Mouse (Mus musculus) Muller cell, postnatal 12 days (primary cell): ENCODE results near the gene Cd82.

Source experiments
- DNase-seq: peaks from one replicate; pipeline ENCODE4 v3.0.0-alpha.2; 2015; ENCODE audit errors: inconsistent ontology term

Gene Cd82

GRCm38 (mm10) chr2:93462760-93463159, at the start of gene Cd82:
Gene Cd82 (minus strand): TSS chr2:93463140.
- peak; percentile 88 for DNase-seq

GRCm38 (mm10) chr2:93512130-93512529, 49.2 kb upstream of the Cd82 start:
- peak; percentile 73 for DNase-seq

GRCm38 (mm10) chr2:93510839-93511238, 47.9 kb upstream of the Cd82 start:
- peak; percentile 30 for DNase-seq

GRCm38 (mm10) chr2:93509777-93510750, 47.1 kb upstream of the Cd82 start:
- DNase-seq = peak; percentile 39

- no peak for DNase-seq
These were observed 42.2 kb upstream of the Cd82 start for GRCm38 (mm10) chr2:93505091-93505490.

GRCm38 (mm10) chr2:93503353-93503752, 40.4 kb upstream of the Cd82 start:
- DNase-seq = no peak

GRCm38 (mm10) chr2:93501303-93501702, 38.4 kb upstream of the Cd82 start:
- no peak for DNase-seq

- no peak for DNase-seq
These were observed 34.3 kb upstream of the Cd82 start for GRCm38 (mm10) chr2:93497221-93497620.

GRCm38 (mm10) chr2:93495170-93495569, 32.2 kb upstream of the Cd82 start:
- no peak for DNase-seq

GRCm38 (mm10) chr2:93493541-93493940, 30.6 kb upstream of the Cd82 start:
- no peak for DNase-seq

GRCm38 (mm10) chr2:93490516-93490915, 27.6 kb upstream of the Cd82 start:
- no peak for DNase-seq

- no peak for DNase-seq
These were observed 26.1 kb upstream of the Cd82 start for GRCm38 (mm10) chr2:93488911-93489587.

- DNase-seq = no peak
These were observed 22.5 kb upstream of the Cd82 start for GRCm38 (mm10) chr2:93485459-93485858.

GRCm38 (mm10) chr2:93482036-93482644, 19.2 kb upstream of the Cd82 start:
- no peak for DNase-seq

GRCm38 (mm10) chr2:93478744-93479143, 15.8 kb upstream of the Cd82 start:
- DNase-seq = no peak

- DNase-seq = no peak
These were observed 14.6 kb upstream of the Cd82 start for GRCm38 (mm10) chr2:93477519-93477918.

GRCm38 (mm10) chr2:93476487-93476886, 13.5 kb upstream of the Cd82 start:
- peak; percentile 54 for DNase-seq

- peak; percentile 75 for DNase-seq
These were observed 12.1 kb upstream of the Cd82 start for GRCm38 (mm10) chr2:93475040-93475439.

GRCm38 (mm10) chr2:93473915-93474314, 11.0 kb upstream of the Cd82 start:
- no peak for DNase-seq

- peak; percentile 74 for DNase-seq
These were observed 8.1 kb upstream of the Cd82 start for GRCm38 (mm10) chr2:93470849-93471576.

GRCm38 (mm10) chr2:93470127-93470526, 7.2 kb upstream of the Cd82 start:
- peak; percentile 48 for DNase-seq

- DNase-seq = no peak
These were observed 6.2 kb upstream of the Cd82 start for GRCm38 (mm10) chr2:93469118-93469517.
